Mouse (Mus musculus): ENCODE results near the gene Stxbp2. TPM values are rescaled to one million over a fixed set of nuclear protein-coding genes. Genes with fewer than 3 reads are reported as not detected.

The Stxbp2 gene
- total and polyA plus RNA-seq, 3 experiments: 81.1 to 186 (median 117) TPM

- H3K27me3 ChIP-seq (ENCODE audit: control insufficient read depth in 1 of 2, insufficient read depth in 2 of 2, low read length in 2 of 2): no peaks in the 10 kb centered on the region; a peak in 1 of 4 replicates
- H3K27ac ChIP-seq (ENCODE audit: control insufficient read depth, low read depth, low read length): no peak overlapping the region
- no peaks in the 10 kb centered on the region for H3K9me3 ChIP-seq (replicated peaks; ENCODE audit: insufficient read depth, low read length)
- H3K79me2 ChIP-seq (ENCODE audit: control insufficient read depth, insufficient read depth, low read length, poor library complexity): no peaks in the 10 kb centered on the region
- no peaks in the 10 kb centered on the region for H3K36me3 ChIP-seq (ENCODE audit: control insufficient read depth in 1 of 2, insufficient read depth in 2 of 2, low read length in 2 of 2)
- TF ChIP-seq JUND (IDR thresholded peaks at IDR 0.05; ENCODE audit: low read depth, low read length) (no peak), EP300 (IDR thresholded peaks at IDR 0.05; ENCODE audit: low read depth in 1 of 2, low read length in 2 of 2) (no peak), CHD1 (IDR thresholded peaks at IDR 0.05; ENCODE audit: low read depth, low read length) (no peak), BHLHE40 (IDR thresholded peaks at IDR 0.05; ENCODE audit: borderline replicate concordance, low read depth, low read length) (no peak), ZC3H11A (IDR thresholded peaks at IDR 0.05; ENCODE audit: low read depth, low read length) (no peak), CTCF (IDR thresholded peaks at IDR 0.05 in 2 of 3, conservative IDR thresholded peaks at IDR 0.05 in 1 of 3; ENCODE audit: control insufficient read depth in 1 of 3, insufficient read depth in 1 of 3, low read depth in 2 of 3, low read length in 3 of 3, poor library complexity in 1 of 3, severe bottlenecking in 1 of 3) (no peak), RCOR1 (IDR thresholded peaks at IDR 0.05; ENCODE audit: low read depth, low read length) (no peak), MXI1 (IDR thresholded peaks at IDR 0.05; ENCODE audit: low read depth, low read length) (no peak), ZKSCAN1 (IDR thresholded peaks at IDR 0.05; ENCODE audit: low read depth, low read length) (no peak), NRF1 (IDR thresholded peaks at IDR 0.05; ENCODE audit: insufficient read depth, low read depth, low read length, poor library complexity, severe bottlenecking) (no peak), MEF2A (IDR thresholded peaks at IDR 0.05; ENCODE audit: extremely low read depth, insufficient replicate concordance, low read depth, low read length, poor library complexity, severe bottlenecking) (no peak), ETS1 (IDR thresholded peaks at IDR 0.05; ENCODE audit: low read depth, low read length) (no peak), KAT2A (conservative IDR thresholded peaks at IDR 0.05; ENCODE audit: low read depth, low read length) (no peak), SIN3A (IDR thresholded peaks at IDR 0.05; ENCODE audit: low read length) (no peak), ZNF384 (IDR thresholded peaks at IDR 0.05; ENCODE audit: low read depth, low read length) (no peak), POLR2A (IDR thresholded peaks at IDR 0.05; ENCODE audit: control insufficient read depth in 1 of 2, insufficient read depth in 1 of 2, low read depth in 1 of 2, low read length in 2 of 2, poor library complexity in 1 of 2) (no peak), USF2 (IDR thresholded peaks at IDR 0.05; ENCODE audit: borderline replicate concordance in 1 of 2, insufficient read depth in 1 of 2, low read depth in 1 of 2, low read length in 2 of 2) (no peak)
- DNase-seq (ENCODE audit: low read depth, low spot score): no peak
- H3K9ac ChIP-seq (ENCODE audit: control insufficient read depth, low read depth, low read length, poor library complexity, severe bottlenecking): no peak overlapping the region
- no peak overlapping the region for H3K4me3 ChIP-seq (ENCODE audit: control insufficient read depth in 1 of 2, insufficient read depth in 1 of 2, low read depth in 2 of 2, low read length in 2 of 2)
- H3K4me1 ChIP-seq (ENCODE audit: control insufficient read depth in 1 of 2, insufficient read depth in 2 of 2, low read length in 2 of 2): no peaks in the 10 kb centered on the region
Observed at GRCm38 (mm10) chr8:3656725-3657381, 26.1 kb downstream of the Stxbp2 start.

DNA sequence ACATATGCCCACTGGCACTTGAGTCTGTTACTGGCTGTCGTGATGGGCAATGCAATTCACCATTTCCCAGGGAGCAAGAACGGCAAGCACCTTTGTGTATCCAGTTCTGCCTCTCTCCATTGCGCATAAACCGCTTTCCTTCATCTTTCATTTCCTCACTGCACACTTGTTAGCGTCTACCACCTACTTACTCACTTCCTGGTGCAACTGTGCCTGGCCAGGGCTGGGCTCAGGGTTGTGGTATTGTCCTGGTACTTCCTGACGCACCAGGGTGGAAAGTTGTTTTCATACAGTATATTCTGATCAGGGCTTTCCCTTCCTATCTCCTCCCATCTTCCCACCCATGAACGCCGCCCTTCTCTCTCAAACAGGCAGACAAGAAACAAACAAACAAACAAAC is 30.1 kb downstream of the Stxbp2 start:
- TF ChIP-seq MYC (IDR thresholded peaks at IDR 0.05; ENCODE audit: low read depth, low read length) (no peak), ZC3H11A (IDR thresholded peaks at IDR 0.05; ENCODE audit: low read depth, low read length) (no peak), JUND (IDR thresholded peaks at IDR 0.05; ENCODE audit: low read depth, low read length) (no peak), USF2 (IDR thresholded peaks at IDR 0.05; ENCODE audit: borderline replicate concordance in 1 of 2, insufficient read depth in 1 of 2, low read depth in 1 of 2, low read length in 2 of 2) (no peak), MXI1 (IDR thresholded peaks at IDR 0.05; ENCODE audit: low read depth, low read length) (no peak), NRF1 (IDR thresholded peaks at IDR 0.05; ENCODE audit: insufficient read depth, low read depth, low read length, poor library complexity, severe bottlenecking) (no peak), MAFK (IDR thresholded peaks at IDR 0.05; ENCODE audit: borderline replicate concordance, low read depth, low read length) (no peak), MAX (IDR thresholded peaks at IDR 0.05; ENCODE audit: low read length) (no peak)
- no peaks in the 10 kb centered on the region; a peak in 2 of 4 replicates for H3K27me3 ChIP-seq (ENCODE audit: control insufficient read depth in 1 of 2, insufficient read depth in 2 of 2, low read length in 2 of 2)
- DNase-seq (ENCODE audit: low read depth, low spot score): no peak
- no peak overlapping the region for H3K4me3 ChIP-seq (ENCODE audit: control insufficient read depth in 1 of 2, insufficient read depth in 1 of 2, low read depth in 2 of 2, low read length in 2 of 2)
- no peak overlapping the region for H3K9ac ChIP-seq (ENCODE audit: control insufficient read depth, low read depth, low read length, poor library complexity, severe bottlenecking)
- H3K27ac ChIP-seq (ENCODE audit: control insufficient read depth, low read depth, low read length): no peak overlapping the region
- no peaks in the 10 kb centered on the region for H3K9me3 ChIP-seq (replicated peaks; ENCODE audit: insufficient read depth, low read length)
- peaks cover 0 to 10% of the 10 kb centered on the region in 2 experiments; a peak in 1 of 4 replicates for H3K4me1 ChIP-seq (ENCODE audit: control insufficient read depth in 1 of 2, insufficient read depth in 2 of 2, low read length in 2 of 2)
- no peaks in the 10 kb centered on the region for H3K79me2 ChIP-seq (ENCODE audit: control insufficient read depth, insufficient read depth, low read length, poor library complexity)
- peaks cover 0 to 4% of the 10 kb centered on the region in 2 experiments; a peak in 2 of 4 replicates for H3K36me3 ChIP-seq (ENCODE audit: control insufficient read depth in 1 of 2, insufficient read depth in 2 of 2, low read length in 2 of 2)
